Mouse (Mus musculus): ENCODE measurements around the gene Kcnk4.

Kcnk4 gene

GRCm38 (mm10) chr19:6968491-6969271 is 34.4 kb upstream of the Kcnk4 start:
- DNase-seq (ENCODE audit: extremely low spot score, low read depth, low spot score): no peak

GRCm38 (mm10) chr19:6956461-6956860 is 22.1 kb upstream of the Kcnk4 start:
- no peak for DNase-seq (ENCODE audit: extremely low spot score, low read depth, low spot score)

- DNase-seq (ENCODE audit: extremely low spot score, low read depth, low spot score): no peak
Measured at GRCm38 (mm10) chr19:6955424-6955823, 21.1 kb upstream of the Kcnk4 start.

GRCm38 (mm10) chr19:6954046-6954445 is 19.7 kb upstream of the Kcnk4 start:
- no peak for DNase-seq (ENCODE audit: extremely low spot score, low read depth, low spot score)

DNA sequence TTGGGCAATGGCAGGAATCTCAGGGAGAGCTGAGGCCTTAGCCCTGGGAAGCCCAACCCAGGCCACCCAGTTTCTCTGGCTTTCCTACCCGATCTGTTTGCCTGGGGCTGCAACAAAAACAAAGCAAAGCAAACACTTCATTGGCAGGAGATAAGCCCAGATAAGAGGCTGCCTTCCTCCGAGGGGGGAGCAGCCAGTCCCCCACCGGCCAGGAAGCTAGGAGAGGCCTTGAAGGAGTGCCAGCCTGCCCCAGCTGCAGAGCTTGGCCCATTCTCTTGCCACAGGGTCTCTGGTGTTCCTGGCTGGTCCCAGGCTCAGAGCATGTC is 18.4 kb upstream of the Kcnk4 start:
- no peak for DNase-seq (ENCODE audit: extremely low spot score, low read depth, low spot score)

- DNase-seq (ENCODE audit: extremely low spot score, low read depth, low spot score): no peak
Measured at GRCm38 (mm10) chr19:6951994-6952711, 17.8 kb upstream of the Kcnk4 start.

- DNase-seq (ENCODE audit: extremely low spot score, low read depth, low spot score): no peak
Measured at GRCm38 (mm10) chr19:6951381-6951968, 17.2 kb upstream of the Kcnk4 start.

GRCm38 (mm10) chr19:6950613-6951153 is 16.4 kb upstream of the Kcnk4 start:
- DNase-seq (ENCODE audit: extremely low spot score, low read depth, low spot score): no peak

GRCm38 (mm10) chr19:6949951-6950350 is 15.6 kb upstream of the Kcnk4 start:
- no peak for DNase-seq (ENCODE audit: extremely low spot score, low read depth, low spot score)

DNA sequence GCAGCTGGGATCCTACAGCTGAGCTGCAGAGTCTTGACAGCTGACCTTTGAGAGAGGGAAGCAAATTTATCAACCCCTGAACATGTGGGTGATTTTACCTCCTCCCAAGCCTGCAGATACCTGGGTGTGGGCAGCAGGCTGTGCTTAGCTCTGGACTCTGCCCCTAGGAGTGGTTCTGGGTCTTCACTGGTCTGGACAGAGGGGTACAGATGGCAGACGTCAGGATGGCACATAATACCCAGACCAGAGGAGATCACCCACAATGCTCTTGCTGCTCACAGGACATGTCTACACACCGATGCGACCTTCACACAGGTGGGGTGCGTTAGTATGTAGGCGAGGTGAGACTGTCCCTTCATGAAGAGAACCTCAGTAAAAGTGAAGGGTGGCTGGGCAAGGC is 15.2 kb upstream of the Kcnk4 start:
- no peak for DNase-seq (ENCODE audit: extremely low spot score, low read depth, low spot score)

DNA sequence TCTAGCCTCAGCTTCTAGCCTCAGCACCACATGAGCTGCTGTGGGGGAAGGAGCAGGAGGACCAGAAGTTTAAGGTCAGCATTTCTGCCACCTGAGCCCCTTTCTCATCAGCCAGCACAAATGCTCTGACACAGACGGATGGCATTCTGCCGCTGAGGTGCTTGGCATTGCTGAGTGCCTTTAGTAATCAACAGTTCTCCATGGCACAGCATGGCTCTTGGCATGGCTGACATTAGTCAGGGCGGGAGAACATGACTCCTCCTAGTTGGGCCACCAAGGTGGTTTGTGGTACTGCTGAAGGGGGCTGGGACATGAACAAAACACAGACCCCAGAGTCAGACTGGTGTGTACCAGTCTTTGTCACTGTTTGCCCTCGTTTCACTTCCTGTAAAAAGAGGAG is 13.9 kb upstream of the Kcnk4 start:
- no peak for DNase-seq (ENCODE audit: extremely low spot score, low read depth, low spot score)

GRCm38 (mm10) chr19:6947742-6948141 is 13.4 kb upstream of the Kcnk4 start:
- DNase-seq (ENCODE audit: extremely low spot score, low read depth, low spot score): no peak

GRCm38 (mm10) chr19:6943709-6944108 is 9.4 kb upstream of the Kcnk4 start:
- no peak for DNase-seq (ENCODE audit: extremely low spot score, low read depth, low spot score)

DNA sequence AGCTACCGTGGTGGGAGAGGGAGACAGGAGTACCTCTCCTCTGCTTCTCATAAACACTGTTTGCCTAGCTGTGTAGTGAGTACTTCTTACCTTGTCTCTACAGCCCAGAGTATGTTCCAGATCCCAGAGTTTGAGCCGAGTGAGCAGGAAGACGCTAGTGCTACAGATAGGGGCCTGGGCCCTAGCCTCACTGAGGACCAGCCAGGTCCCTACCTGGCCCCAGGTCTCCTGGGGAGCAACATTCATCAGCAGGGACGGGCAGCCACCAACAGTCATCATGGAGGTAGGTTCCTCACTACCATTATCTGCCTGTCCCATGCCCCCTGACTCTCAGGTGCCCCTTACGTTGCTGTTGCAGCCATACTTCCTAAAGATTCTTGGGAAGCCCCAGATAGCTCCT is 8.4 kb upstream of the Kcnk4 start:
- DNase-seq (ENCODE audit: extremely low spot score, low read depth, low spot score): no peak

DNA sequence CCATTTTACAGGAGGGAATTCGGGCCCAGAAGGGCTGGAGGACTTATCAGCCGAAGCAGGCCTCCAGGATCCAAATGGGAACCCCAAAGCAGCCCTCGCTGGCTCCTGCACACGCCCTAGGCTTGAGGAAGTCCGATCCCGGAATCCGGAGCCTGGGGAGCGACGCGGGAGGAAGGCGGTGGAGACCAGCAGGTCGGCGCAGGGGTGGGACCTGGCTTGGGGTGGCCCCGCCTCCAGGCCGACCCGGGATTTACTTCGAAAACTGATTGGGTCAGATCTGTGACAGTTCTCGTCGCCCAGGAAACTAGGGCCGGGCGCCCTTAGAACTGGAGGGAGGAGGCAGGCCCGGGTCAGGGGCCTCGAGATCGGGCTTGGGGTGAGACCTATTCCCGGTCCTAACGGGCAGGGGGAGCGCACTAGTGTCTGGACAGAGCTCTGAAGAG is 8.0 kb upstream of the Kcnk4 start, which contains the start of gene Gpr137:
Gene Gpr137, minus strand, starts transcription at position 232 of the 443 bp plus-strand sequence.
- DNase-seq (ENCODE audit: extremely low spot score, low read depth, low spot score): no peak

DNA sequence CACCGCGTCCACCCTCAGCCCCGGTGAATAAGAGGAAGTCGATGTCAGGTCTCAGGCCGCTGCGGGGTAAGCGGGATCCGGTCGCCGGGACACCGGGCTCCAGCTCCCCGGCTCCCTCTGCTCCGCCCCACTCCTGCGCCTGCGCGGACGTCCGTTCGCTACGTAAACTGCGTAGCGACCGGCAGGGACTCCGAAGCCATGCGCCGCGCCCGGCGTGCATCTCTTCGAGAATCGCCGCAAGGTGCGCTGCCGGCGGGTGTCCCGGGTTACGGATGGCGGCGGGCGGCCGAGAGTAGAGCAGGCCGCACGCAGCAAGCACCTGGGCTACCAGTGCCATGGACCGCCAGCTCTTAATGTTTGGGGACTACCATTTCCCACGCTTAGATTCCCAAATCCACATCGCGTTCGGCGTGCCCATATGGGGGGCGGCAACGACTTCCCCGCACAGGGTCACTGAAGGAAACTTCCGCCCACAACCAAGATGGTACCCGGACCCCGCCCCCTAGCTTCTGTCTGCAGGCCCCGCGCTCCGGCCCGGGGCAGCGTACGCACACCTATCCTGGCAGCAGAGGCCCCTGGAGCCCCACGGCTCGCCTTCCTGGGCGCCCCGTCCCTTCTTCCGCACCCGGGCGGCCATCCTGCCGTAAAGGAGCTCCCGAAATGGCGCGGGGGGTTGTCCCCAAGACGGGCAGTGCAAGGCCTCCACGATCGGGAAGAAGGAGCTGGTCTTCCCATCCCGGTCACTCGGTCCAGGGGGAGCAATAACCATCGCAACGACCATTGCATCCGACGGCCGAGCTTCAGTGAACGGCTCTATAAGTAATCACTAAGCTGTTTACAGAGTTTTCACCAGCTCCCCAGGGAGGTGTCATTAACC is 7.3 kb upstream of the Kcnk4 start, which contains the start of gene Bad:
Gene Bad, plus strand, starts transcription at position 490 of the 877 bp plus-strand sequence.
- no peak for DNase-seq (ENCODE audit: extremely low spot score, low read depth, low spot score)

DNA sequence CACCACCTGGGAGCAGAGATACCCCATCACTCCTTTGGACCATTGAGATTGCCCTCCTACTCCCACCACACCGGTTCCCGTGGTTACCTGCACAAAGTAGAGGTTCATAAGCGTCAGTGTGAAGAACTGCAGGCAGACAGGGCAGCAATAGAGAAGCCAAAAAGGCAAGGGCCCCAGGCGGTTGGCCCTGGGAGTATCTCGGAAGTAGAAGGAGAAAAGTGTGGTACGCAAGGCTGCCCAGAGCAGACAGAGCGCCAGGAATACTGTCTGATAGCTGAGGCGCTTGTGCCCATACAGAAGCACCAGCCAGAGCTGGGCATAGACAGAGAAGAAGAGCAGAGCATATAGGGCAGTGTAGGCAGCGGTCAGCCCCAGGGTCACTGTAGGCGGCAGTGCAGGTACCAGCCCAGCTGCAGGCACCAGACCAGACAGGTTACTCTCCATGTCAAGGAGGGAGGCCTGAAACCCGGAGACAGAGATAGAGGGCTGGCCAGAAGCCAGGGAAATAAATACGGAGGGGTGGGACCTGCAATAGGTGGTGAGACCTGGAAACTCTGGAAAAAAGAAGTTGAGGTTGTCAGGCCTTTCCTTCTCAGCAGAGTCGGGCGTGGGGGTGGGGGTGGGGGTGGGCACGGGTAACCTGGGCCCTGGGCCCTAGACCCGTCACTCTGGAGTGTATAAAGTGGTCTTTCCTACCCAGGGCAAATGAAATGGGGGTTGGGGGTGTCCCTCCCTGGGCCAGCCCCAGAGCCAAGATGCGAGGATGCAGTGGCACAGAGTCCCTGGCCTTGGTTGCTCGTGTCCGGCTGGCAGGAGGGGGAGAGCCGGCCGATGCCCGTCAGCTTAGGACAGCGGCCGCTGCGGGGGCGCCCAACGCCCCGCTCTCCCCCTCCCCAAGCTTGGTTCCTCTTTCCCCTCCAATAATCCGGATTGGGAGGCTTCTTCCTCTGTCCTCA is 6.4 kb upstream of the Kcnk4 start:
- DNase-seq (ENCODE audit: extremely low spot score, low read depth, low spot score): no peak

GRCm38 (mm10) chr19:6939106-6940002 is 5.0 kb upstream of the Kcnk4 start:
- DNase-seq (ENCODE audit: extremely low spot score, low read depth, low spot score): no peak

Measured in hindlimb bud, embryonic 11.5 days (tissue).